Mouse (Mus musculus) limb, embryonic 14.5 days (tissue): ENCODE measurements around the gene H2-M9. TPM values are rescaled to one million over a fixed set of nuclear protein-coding genes. Genes with fewer than 3 reads are reported as not detected.

ENCODE experiments used
- ATAC-seq: fragments of 200-750 bp; cut with Nextera tagmentation; 2 replicates; pipeline ENCODE4 v1.8.0; 2017; ENCODE audit warnings: low read depth, moderate number of reproducible peaks, moderate TSS enrichment; ENCODE audit not compliant: low FRiP score
- DNase-seq: peaks from one replicate; pipeline ENCODE4 v3.0.0-alpha.2; 2015; ENCODE audit warnings: low spot score
- H3K27ac ChIP-seq: fragments of 300-500 bp; sonication (generic); replicated peaks from 2 replicates; pipeline ENCODE4 v1.5.1; 2014; ENCODE audit warnings: low read depth, mild to moderate bottlenecking, low read length, moderate library complexity, mixed read lengths
- H3K27me3 ChIP-seq: fragments of 300-500 bp; sonication (generic); 2 replicates; pipeline ENCODE4 v1.6.1; 2014; ENCODE audit warnings: low read length, mixed read lengths; ENCODE audit not compliant: control insufficient read depth, insufficient read depth
- H3K36me3 ChIP-seq: fragments of 300-500 bp; sonication (generic); 2 replicates; pipeline ENCODE4 v1.6.1; 2014; ENCODE audit warnings: mild to moderate bottlenecking, low read length, moderate library complexity, mixed read lengths; ENCODE audit not compliant: control insufficient read depth, insufficient read depth
- H3K4me1 ChIP-seq: fragments of 300-500 bp; sonication (generic); 2 replicates; pipeline ENCODE4 v1.6.1; 2014; ENCODE audit warnings: antibody characterized with exemption, low read length, mixed read lengths; ENCODE audit not compliant: control insufficient read depth, insufficient read depth
- H3K4me2 ChIP-seq: fragments of 300-500 bp; sonication (generic); replicated peaks from 2 replicates; pipeline ENCODE4 v1.6.1; 2014; ENCODE audit warnings: low read depth, mild to moderate bottlenecking, low read length, moderate library complexity; ENCODE audit not compliant: severe bottlenecking
- H3K4me3 ChIP-seq: fragments of 300-500 bp; sonication (generic); replicated peaks from 2 replicates; pipeline ENCODE4 v1.5.1; 2014; ENCODE audit warnings: low read length
- H3K9ac ChIP-seq: fragments of 300-500 bp; sonication (generic); 2 replicates; pipeline ENCODE4 v1.6.1; 2014; ENCODE audit warnings: mild to moderate bottlenecking, low read depth, low read length, moderate library complexity; ENCODE audit not compliant: severe bottlenecking
- H3K9me3 ChIP-seq: fragments of 300-500 bp; sonication (generic); 2 replicates; pipeline ENCODE4 v1.6.1; 2016; ENCODE audit warnings: low read length; ENCODE audit not compliant: control insufficient read depth
- POLR2A ChIP-seq: fragments of 200-500 bp; IDR thresholded peaks from 2 replicates; pipeline ENCODE4 v1.8.0; 2012; ENCODE audit warnings: inconsistent platforms, mild to moderate bottlenecking, moderate library complexity, borderline replicate concordance; ENCODE audit not compliant: insufficient read depth, insufficient read length; ENCODE audit errors: extremely low read depth
- WGBS: fragments of 180-500 bp; shearing (Covaris S2); extraction: QIAGEN DNeasy Blood & Tissue Kit; methylation state at CpG from one replicate; pipeline ENCODE4 v1.1.7; 2014; 5-methylcytosine and 5-hydroxymethylcytosine counted together
- polyA plus RNA-seq, 2 experiments: library from polyadenylated mRNA; depleted of rRNA in 1 of 2; stranded (reverse) in 1 of 2; unstranded in 1 of 2; fragments of >200 nt; fragmentation: Nextera tagmentation in 1 of 2; extraction: Ambion mirVana in 1 of 2; gene quantifications; 2 replicates each; pipeline versions ENCODE4 v1.2.1 to v1.2.3; 2012 to 2014

H2-M9 gene
- polyA plus RNA-seq (2012; rRNA removed) (0.06 TPM in 1 of 2 replicates, not detected in the other), polyA plus RNA-seq (2014; fragmentation: Nextera tagmentation; extraction: Ambion mirVana) (not detected in 2 replicates)

GRCm38 (mm10) chr17:36642566-36642965 lies at the start of gene H2-M9:
Gene H2-M9 (minus strand): TSS chr17:36642666.
- H3K4me3 ChIP-seq, result no peak within 1 kb of the TSS
- no peak for ATAC-seq
- no peak within 1 kb of the TSS for H3K4me2 ChIP-seq
- no peaks in the 10 kb centered on the region for H3K36me3 ChIP-seq
- no peak for DNase-seq
- WGBS, result 88% methylated on average over 3 of the region's 3 CpGs
- H3K9ac ChIP-seq, result no peak within 1 kb of the TSS
- no peaks in the 10 kb centered on the region for H3K4me1 ChIP-seq
- no peaks in the 10 kb centered on the region for H3K9me3 ChIP-seq
- no peaks in the 10 kb centered on the region for H3K27me3 ChIP-seq
- no peak for TF ChIP-seq POLR2A
- H3K27ac ChIP-seq, result no peak within 1 kb of the TSS

DNA sequence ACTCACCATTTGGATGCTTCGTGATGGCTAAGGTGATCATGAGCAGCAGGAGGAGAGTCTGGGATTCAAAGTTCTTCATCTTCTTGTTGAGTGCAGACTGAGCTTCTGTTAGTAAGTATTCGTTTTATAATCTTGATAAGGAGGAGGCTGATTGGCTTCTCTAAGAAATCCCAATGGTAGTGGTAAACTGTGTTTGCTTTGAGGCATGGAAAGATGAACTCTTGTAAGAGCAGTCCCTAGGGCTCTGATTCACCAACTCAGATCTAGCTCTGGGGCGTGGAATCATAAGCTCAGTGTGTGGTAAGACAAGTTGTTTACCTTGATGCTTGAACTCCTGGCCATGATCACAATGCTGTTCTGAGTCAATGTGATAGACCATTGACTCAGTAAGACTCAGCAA lies 29.7 kb upstream of the H2-M9 start, which contains the start of gene H2-M1:
Gene H2-M1, minus strand, starts transcription at position 101 of the 400 bp plus-strand sequence.
- ATAC-seq (no peak), DNase-seq (no peak)
- 68% methylated on average over 3 of the region's 3 CpGs for WGBS
- H3K4me2 ChIP-seq, result no peak within 1 kb of the TSS
- no peaks in the 10 kb centered on the region for H3K27me3 ChIP-seq
- H3K36me3 ChIP-seq, result no peaks in the 10 kb centered on the region
- no peak within 1 kb of the TSS for H3K4me3 ChIP-seq
- TF ChIP-seq POLR2A, result no peak
- no peaks in the 10 kb centered on the region for H3K9me3 ChIP-seq
- H3K9ac ChIP-seq, result no peak within 1 kb of the TSS
- H3K4me1 ChIP-seq, result no peaks in the 10 kb centered on the region
- H3K27ac ChIP-seq, result no peak within 1 kb of the TSS

Other genes starting within 250 kb of the H2-M9 start
- gene H2-M10.4, start 180.3 kb downstream of the H2-M9 start, polyA plus RNA-seq (2012; rRNA removed), result not detected in 2 replicates
- not detected in 2 replicates for gene H2-M10.4, start 180.3 kb downstream of the H2-M9 start, polyA plus RNA-seq (2014; fragmentation: Nextera tagmentation; extraction: Ambion mirVana)
- gene H2-M11, start 95.6 kb downstream of the H2-M9 start, polyA plus RNA-seq (2012; rRNA removed), result not detected in 2 replicates
- not detected in 2 replicates for gene H2-M11, start 95.6 kb downstream of the H2-M9 start, polyA plus RNA-seq (2014; fragmentation: Nextera tagmentation; extraction: Ambion mirVana)
- gene H2-M1, start 29.6 kb upstream of the H2-M9 start, polyA plus RNA-seq (2012; rRNA removed), result not detected in 2 replicates
- not detected in 2 replicates for gene H2-M1, start 29.6 kb upstream of the H2-M9 start, polyA plus RNA-seq (2014; fragmentation: Nextera tagmentation; extraction: Ambion mirVana)
- gene H2-M10.5, start 130.2 kb upstream of the H2-M9 start, polyA plus RNA-seq (2012; rRNA removed), result not detected in 2 replicates
- not detected in 2 replicates for gene H2-M10.5, start 130.2 kb upstream of the H2-M9 start, polyA plus RNA-seq (2014; fragmentation: Nextera tagmentation; extraction: Ambion mirVana)
- gene H2-M10.6, start 169.5 kb upstream of the H2-M9 start, polyA plus RNA-seq (2012; rRNA removed), result not detected in 2 replicates
- gene H2-M10.6, start 169.5 kb upstream of the H2-M9 start, polyA plus RNA-seq (2014; fragmentation: Nextera tagmentation; extraction: Ambion mirVana), result not detected in 2 replicates
- gene Trim26, start 194.5 kb upstream of the H2-M9 start, polyA plus RNA-seq (2012; rRNA removed), result 41.0 and 43.5 TPM in 2 replicates
- 33.9 and 38.1 TPM in 2 replicates for gene Trim26, start 194.5 kb upstream of the H2-M9 start, polyA plus RNA-seq (2014; fragmentation: Nextera tagmentation; extraction: Ambion mirVana)
- gene Trim15, start 224.5 kb upstream of the H2-M9 start, polyA plus RNA-seq (2012; rRNA removed), result not detected in 2 replicates
- 0.18 and 0.21 TPM in 2 replicates for gene Trim15, start 224.5 kb upstream of the H2-M9 start, polyA plus RNA-seq (2014; fragmentation: Nextera tagmentation; extraction: Ambion mirVana)
- 0.67 and 0.91 TPM in 2 replicates for gene Trim10, start 226.9 kb upstream of the H2-M9 start, polyA plus RNA-seq (2012; rRNA removed)
- gene Trim10, start 226.9 kb upstream of the H2-M9 start, polyA plus RNA-seq (2014; fragmentation: Nextera tagmentation; extraction: Ambion mirVana), result 2.7 and 3.1 TPM in 2 replicates
- gene Trim40, start 247.5 kb upstream of the H2-M9 start, polyA plus RNA-seq (2012; rRNA removed), result 0.08 TPM in 1 of 2 replicates, not detected in the other
- not detected in 2 replicates for gene Trim40, start 247.5 kb upstream of the H2-M9 start, polyA plus RNA-seq (2014; fragmentation: Nextera tagmentation; extraction: Ambion mirVana)